Comparison of ENCODE assay signal across 8 mouse cellular contexts in genomic region chr12:73997297-73998127, GRCm38 (mm10). TPM values are rescaled to one million over a fixed set of nuclear protein-coding genes. Genes with fewer than 3 reads are reported as not detected.
DNase-seq lines count a peak whose midpoint lies in the region; ATAC-seq lines count a peak whose summit lies in the region.

TSS of gene Syt16 (plus strand) at chr12:73997661.

- 0 out of 2 replicates have a peak, but pooled peaks cover 2% of the 10 kb centered on the region for H3K4me1 ChIP-seq in lung, embryonic 15.5 days
- H3K4me1 ChIP-seq in embryonic facial prominence, embryonic 11.5 days (ENCODE audit: control insufficient read depth, insufficient read depth, low read length): no peaks in the 10 kb centered on the region
- no peaks in the 10 kb centered on the region for H3K4me1 ChIP-seq in liver, embryonic 15.5 days (replicated peaks)
- H3K4me1 ChIP-seq in stomach, embryonic 14.5 days (ENCODE audit: control insufficient read depth, insufficient read depth, low read length): no peaks in the 10 kb centered on the region; the same call in 1 of the 2 replicates

- no peaks in the 10 kb centered on the region for H3K36me3 ChIP-seq in lung, embryonic 15.5 days
- H3K36me3 ChIP-seq in embryonic facial prominence, embryonic 11.5 days (replicated peaks; ENCODE audit: control insufficient read depth, insufficient read depth, low read depth, low read length): no peaks in the 10 kb centered on the region
- H3K36me3 ChIP-seq in liver, embryonic 15.5 days (replicated peaks): no peaks in the 10 kb centered on the region
- H3K36me3 ChIP-seq in stomach, embryonic 14.5 days (ENCODE audit: control insufficient read depth, insufficient read depth, low read length): no peaks in the 10 kb centered on the region

- no peak for DNase-seq in lung, postnatal 25 days (ENCODE audit: low spot score)
- DNase-seq in embryonic facial prominence, embryonic 11.5 days (ENCODE audit: low spot score): peak; percentile 28
- peak; percentile 38 for DNase-seq in induced T-regulatory cell, adult 2 months (ENCODE audit: low read depth)
- DNase-seq in kidney, postnatal 36 days: no peak

- no peak within 1 kb of the TSS for H3K27ac ChIP-seq in lung, embryonic 15.5 days
- no peak within 1 kb of the TSS for H3K27ac ChIP-seq in embryonic facial prominence, embryonic 11.5 days (replicated peaks; ENCODE audit: low read depth, low read length)
- H3K27ac ChIP-seq in liver, embryonic 15.5 days (replicated peaks): no peak within 1 kb of the TSS
- no peak within 1 kb of the TSS for H3K27ac ChIP-seq in stomach, embryonic 14.5 days (ENCODE audit: low read length)

- WGBS in lung, embryonic 15.5 days: 2% methylated on average over 39 of the region's 67 CpGs
- 1% methylated on average over 57 of the region's 67 CpGs for WGBS in embryonic facial prominence, embryonic 11.5 days
- WGBS in liver, embryonic 15.5 days (ENCODE audit: insufficient replicate concordance): 2% methylated on average over 67 of the region's 67 CpGs
- 1% methylated on average over 53 of the region's 67 CpGs for WGBS in stomach, embryonic 14.5 days

- H3K9me3 ChIP-seq in lung, embryonic 15.5 days: no peaks in the 10 kb centered on the region
- no peaks in the 10 kb centered on the region for H3K9me3 ChIP-seq in embryonic facial prominence, embryonic 11.5 days (replicated peaks; ENCODE audit: control insufficient read depth, low read length)
- no peaks in the 10 kb centered on the region for H3K9me3 ChIP-seq in liver, embryonic 15.5 days (replicated peaks)
- H3K9me3 ChIP-seq in stomach, embryonic 14.5 days (ENCODE audit: control insufficient read depth, low read depth, low read length): no peaks in the 10 kb centered on the region

- peaks cover 33% of the 10 kb centered on the region for H3K27me3 ChIP-seq in lung, embryonic 15.5 days
- peaks cover 8% of the 10 kb centered on the region for H3K27me3 ChIP-seq in embryonic facial prominence, embryonic 11.5 days (ENCODE audit: control insufficient read depth, insufficient read depth, low read length)
- H3K27me3 ChIP-seq in liver, embryonic 15.5 days: peaks cover 50% of the 10 kb centered on the region
- H3K27me3 ChIP-seq in stomach, embryonic 14.5 days (ENCODE audit: control insufficient read depth, insufficient read depth, low read length): peaks cover 3% of the 10 kb centered on the region; the same call in 1 of the 2 replicates

- H3K9ac ChIP-seq in lung, embryonic 15.5 days: peak within 1 kb of the TSS; percentile 32
- H3K9ac ChIP-seq in embryonic facial prominence, embryonic 11.5 days (replicated peaks; ENCODE audit: low read length): peak within 1 kb of the TSS; percentile 74
- H3K9ac ChIP-seq in liver, embryonic 15.5 days: no peak within 1 kb of the TSS
- peak within 1 kb of the TSS; percentile 36 for H3K9ac ChIP-seq in stomach, embryonic 14.5 days (replicated peaks; ENCODE audit: low read depth, low read length)

- peak; percentile 49; the same call in 1 of the 2 replicates for ATAC-seq in lung, embryonic 15.5 days (ENCODE audit: borderline replicate concordance, extremely low read depth, low FRiP score, low TSS enrichment)
- 0 out of 2 replicates have a peak, but pooled peaks have one; percentile 29 for ATAC-seq in embryonic facial prominence, embryonic 11.5 days (replicated peaks; ENCODE audit: insufficient number of reproducible peaks, low FRiP score, low TSS enrichment, low read depth)
- ATAC-seq in liver, embryonic 15.5 days (ENCODE audit: insufficient read depth): no peak
- no peak for ATAC-seq in stomach, embryonic 14.5 days (ENCODE audit: insufficient number of reproducible peaks, insufficient read depth, low FRiP score, low read depth)
- ATAC-seq in activated CD4-positive, CD25-positive, alpha-beta regulatory T cell, adult 4 months: no peak

- peak within 1 kb of the TSS; percentile 99 for H3K4me2 ChIP-seq in lung, embryonic 15.5 days
- H3K4me2 ChIP-seq in embryonic facial prominence, embryonic 11.5 days (ENCODE audit: low read depth, low read length): peak within 1 kb of the TSS; percentile 96
- H3K4me2 ChIP-seq in liver, embryonic 15.5 days: peak within 1 kb of the TSS; percentile 54
- peak within 1 kb of the TSS; percentile 94 for H3K4me2 ChIP-seq in stomach, embryonic 14.5 days (replicated peaks; ENCODE audit: low read depth, low read length)

- H3K4me3 ChIP-seq in lung, embryonic 15.5 days: peak within 1 kb of the TSS; percentile 54
- peak within 1 kb of the TSS; percentile 65 for H3K4me3 ChIP-seq in embryonic facial prominence, embryonic 11.5 days (ENCODE audit: low read depth, low read length)
- H3K4me3 ChIP-seq in liver, embryonic 15.5 days (replicated peaks): peak within 1 kb of the TSS; percentile 41
- H3K4me3 ChIP-seq in stomach, embryonic 14.5 days (ENCODE audit: low read depth, low read length): peak within 1 kb of the TSS; percentile 44

RNA-seq across cellular contexts. Expression of gene Syt16, which starts in this region (rescaled TPM):
- 0.44 and 1.0 TPM in 2 replicates for polyA plus RNA-seq in lung, embryonic 15.5 days (2015; fragmentation: Nextera tagmentation; extraction: Ambion mirVana)
- polyA plus RNA-seq in embryonic facial prominence, embryonic 11.5 days (2014; fragmentation: Nextera tagmentation; extraction: Ambion mirVana): 5.2 and 7.0 TPM in 2 replicates
- polyA plus RNA-seq in liver, embryonic 15.5 days (2015; fragmentation: Nextera tagmentation; extraction: Ambion mirVana): 0.03 and 0.23 TPM in 2 replicates
- 2.3 and 2.7 TPM in 2 replicates for polyA plus RNA-seq in stomach, embryonic 14.5 days (2014; fragmentation: Nextera tagmentation; extraction: Ambion mirVana)
- polyA plus RNA-seq in activated CD4-positive, CD25-positive, alpha-beta regulatory T cell, adult 4 months (2017; shearing (Covaris generic)): not detected

Comparison
In these comparisons a context has a peak if more than half of its experiments do, and no peak if none do; other contexts are left out.
1. ATAC-seq: peak in lung, embryonic 15.5 days (single experiment) and embryonic facial prominence, embryonic 11.5 days (single experiment); none in liver, embryonic 15.5 days (single experiment), stomach, embryonic 14.5 days (single experiment) and activated CD4-positive, CD25-positive, alpha-beta regulatory T cell, adult 4 months (single experiment).
2. DNase-seq: peak in embryonic facial prominence, embryonic 11.5 days (single experiment) and induced T-regulatory cell, adult 2 months (single experiment); none in lung, postnatal 25 days (single experiment) and kidney, postnatal 36 days (0 of 2).
3. Peak in every context shown above with its lines, with median percentiles within 50 percentile points of each other: H3K4me2 ChIP-seq and H3K4me3 ChIP-seq.